Mouse (Mus musculus) MEL (cell line): ENCODE measurements around the gene Pik3c2b. TPM values are rescaled to one million over a fixed set of nuclear protein-coding genes. Genes with fewer than 3 reads are reported as not detected.
A peak's percentile ranks its signal among the peaks of the same experiment; 100 is the strongest.

ENCODE experiments used
- DNase-seq: peaks from one replicate; pipeline ENCODE4 v3.0.0; 2011; ENCODE audit warnings: low read depth, low spot score
- H3K27ac ChIP-seq: 2 replicates; pipeline ENCODE4 v1.5.1; 2012; ENCODE audit warnings: low read depth, mild to moderate bottlenecking, control low read depth, low read length, moderate library complexity; ENCODE audit not compliant: control insufficient read depth
- H3K27me3 ChIP-seq, 2 experiments: fragments of 150-350 bp in 1 of 2; sonication (generic) in 1 of 2; 2 replicates each; pipeline ENCODE4 v1.6.1; 2012; ENCODE audit warnings: low read length in 2 of 2, mild to moderate bottlenecking in 2 of 2, improper control_type of control experiment in 1 of 2, moderate library complexity in 1 of 2; ENCODE audit not compliant: insufficient read depth in 2 of 2, control insufficient read depth in 1 of 2
- H3K36me3 ChIP-seq, 2 experiments: 2 replicates each; pipeline ENCODE4 v1.6.1; 2012 to 2014; ENCODE audit warnings: low read length in 2 of 2, improper control_type of control experiment in 1 of 2, inconsistent platforms in 1 of 2, mild to moderate bottlenecking in 1 of 2; ENCODE audit not compliant: insufficient read depth in 2 of 2, control insufficient read depth in 1 of 2
- H3K4me1 ChIP-seq, 2 experiments: fragments of 150-350 bp in 1 of 2; sonication (generic) in 1 of 2; 2 replicates each; pipeline ENCODE4 v1.6.1; 2012; ENCODE audit warnings: low read length in 2 of 2, improper control_type of control experiment in 1 of 2, mild to moderate bottlenecking in 1 of 2; ENCODE audit not compliant: insufficient read depth in 2 of 2, control insufficient read depth in 1 of 2
- H3K4me3 ChIP-seq, 2 experiments: fragments of 150-350 bp in 1 of 2; sonication (generic) in 1 of 2; 2 replicates each; pipeline ENCODE4 v1.5.1; 2012; ENCODE audit warnings: low read depth in 2 of 2, low read length in 2 of 2, mild to moderate bottlenecking in 2 of 2, moderate library complexity in 2 of 2, control low read depth in 1 of 2, improper control_type of control experiment in 1 of 2; ENCODE audit not compliant: control insufficient read depth in 1 of 2, insufficient read depth in 1 of 2
- H3K79me2 ChIP-seq: 2 replicates; pipeline ENCODE4 v1.6.1; 2012; ENCODE audit warnings: mild to moderate bottlenecking, low read length, moderate library complexity; ENCODE audit not compliant: control insufficient read depth, poor library complexity, insufficient read depth
- H3K9ac ChIP-seq: 2 replicates; pipeline ENCODE4 v1.6.1; 2012; ENCODE audit warnings: low read depth, mild to moderate bottlenecking, control low read depth, low read length, moderate library complexity; ENCODE audit not compliant: control insufficient read depth, poor library complexity, severe bottlenecking
- H3K9me3 ChIP-seq: fragments of 150-350 bp; sonication (generic); replicated peaks from 2 replicates; pipeline ENCODE4 v1.6.1; 2012; ENCODE audit warnings: mild to moderate bottlenecking, low read length, improper control_type of control experiment, moderate library complexity; ENCODE audit not compliant: insufficient read depth
- CHD1 ChIP-seq: IDR thresholded peaks from 2 replicates; pipeline ENCODE4 v1.6.1; 2012; ENCODE audit warnings: low read depth, mild to moderate bottlenecking, inconsistent platforms, low read length, improper control_type of control experiment
- CTCF ChIP-seq, 3 experiments: IDR thresholded peaks in 2 of 3; conservative IDR thresholded peaks in 1 of 3; 2 replicates each; pipeline ENCODE4 v1.5.1; 2011 to 2012; ENCODE audit warnings: low read length in 3 of 3, low read depth in 2 of 3, mild to moderate bottlenecking in 2 of 3, improper control_type of control experiment in 1 of 3, inconsistent platforms in 1 of 3, mixed read lengths in 1 of 3, moderate library complexity in 1 of 3; ENCODE audit not compliant: control insufficient read depth in 1 of 3, insufficient read depth in 1 of 3, poor library complexity in 1 of 3, severe bottlenecking in 1 of 3
- E2F4 ChIP-seq: IDR thresholded peaks from 2 replicates; pipeline ENCODE4 v1.6.1; 2011; ENCODE audit warnings: low read depth, low read length, improper control_type of control experiment, borderline replicate concordance
- EP300 ChIP-seq, 2 experiments: IDR thresholded peaks; 2 replicates each; pipeline ENCODE4 v1.6.1; 2011; ENCODE audit warnings: improper control_type of control experiment in 2 of 2, low read length in 2 of 2, low read depth in 1 of 2, mild to moderate bottlenecking in 1 of 2
- ETS1 ChIP-seq: IDR thresholded peaks from 2 replicates; pipeline ENCODE4 v1.6.1; 2012; ENCODE audit warnings: low read depth, mild to moderate bottlenecking, inconsistent platforms, low read length, improper control_type of control experiment, moderate library complexity
- GATA1 ChIP-seq: IDR thresholded peaks from 2 replicates; pipeline ENCODE4 v1.6.1; 2011; ENCODE audit warnings: low read depth, low read length, improper control_type of control experiment
- MEF2A ChIP-seq: IDR thresholded peaks from 2 replicates; pipeline ENCODE4 v1.6.1; 2014; ENCODE audit warnings: low read depth, mild to moderate bottlenecking, inconsistent platforms, low read length, improper control_type of control experiment; ENCODE audit not compliant: poor library complexity, insufficient replicate concordance, severe bottlenecking; ENCODE audit errors: extremely low read depth
- MYB ChIP-seq: IDR thresholded peaks from 2 replicates; pipeline ENCODE4 v1.6.1; 2011; ENCODE audit warnings: mild to moderate bottlenecking, low read depth, low read length, improper control_type of control experiment
- MYC ChIP-seq: IDR thresholded peaks from 2 replicates; pipeline ENCODE4 v1.6.1; 2011; ENCODE audit warnings: low read depth, mild to moderate bottlenecking, low read length, improper control_type of control experiment, moderate library complexity
- NRF1 ChIP-seq: IDR thresholded peaks from 2 replicates; pipeline ENCODE4 v1.6.1; 2014; ENCODE audit warnings: low read depth, mild to moderate bottlenecking, inconsistent platforms, low read length, improper control_type of control experiment, moderate library complexity; ENCODE audit not compliant: poor library complexity, insufficient read depth, severe bottlenecking
- POLR2AphosphoS2 ChIP-seq: IDR thresholded peaks from 2 replicates; pipeline ENCODE4 v1.6.1; 2011; ENCODE audit warnings: low read length, improper control_type of control experiment
- RAD21 ChIP-seq: IDR thresholded peaks from 2 replicates; pipeline ENCODE4 v1.6.1; 2011; ENCODE audit warnings: mild to moderate bottlenecking, low read depth, low read length, improper control_type of control experiment
- RCOR1 ChIP-seq: IDR thresholded peaks from 2 replicates; pipeline ENCODE4 v1.6.1; 2012; ENCODE audit warnings: low read depth, mild to moderate bottlenecking, inconsistent platforms, low read length, improper control_type of control experiment
- TAL1 ChIP-seq: IDR thresholded peaks from 2 replicates; pipeline ENCODE4 v1.6.1; 2012; ENCODE audit warnings: mild to moderate bottlenecking, inconsistent platforms, low read length, moderate library complexity, mixed read lengths
- USF1 ChIP-seq: IDR thresholded peaks from 2 replicates; pipeline ENCODE4 v1.6.1; 2014; ENCODE audit warnings: low read depth, mild to moderate bottlenecking, inconsistent platforms, low read length, improper control_type of control experiment, moderate library complexity
- ZKSCAN1 ChIP-seq: IDR thresholded peaks from 2 replicates; pipeline ENCODE4 v1.6.1; 2012; ENCODE audit warnings: low read depth, mild to moderate bottlenecking, inconsistent platforms, low read length, improper control_type of control experiment, moderate library complexity
- ZMIZ1 ChIP-seq: IDR thresholded peaks from 2 replicates; pipeline ENCODE4 v1.6.1; 2012; ENCODE audit warnings: low read depth, mild to moderate bottlenecking, inconsistent platforms, low read length, improper control_type of control experiment, moderate library complexity
- polyA plus RNA-seq, 2 experiments: library from polyadenylated mRNA; stranded (reverse) in 1 of 2; unstranded in 1 of 2; fragments of >175 nt in 1 of 2; fragments of >200 nt in 1 of 2; gene quantifications; 2 replicates each; pipeline versions ENCODE4 v1.2.1 to v1.2.4; 2012; ENCODE audit warnings: low replicate concordance in 2 of 2, low read depth in 1 of 2; ENCODE audit not compliant: insufficient read length in 2 of 2, insufficient read depth in 1 of 2, missing spikeins in 1 of 2
- total RNA-seq: library from RNA; depleted of rRNA; stranded (reverse); fragments of 300-350 nt; gene quantifications from 2 replicates; pipeline ENCODE4 v1.2.3, GENCODE M21; 2012

Pik3c2b gene
- total and polyA plus RNA-seq, 3 experiments: 2.9 to 3.2 TPM; not detected in 1

- DNase-seq: peak; percentile 33
- Histone ChIP-seq H3K36me3 (peaks cover 0 to 5% of the 10 kb centered on the region in 2 experiments; a peak in 2 of 4 replicates), H3K79me2 (no peaks in the 10 kb centered on the region), H3K9ac (no peak overlapping the region), H3K27ac (no peak overlapping the region), H3K4me3 (no peak overlapping the region), H3K27me3 (no peaks in the 10 kb centered on the region), H3K4me1 (peaks cover 0 to 13% of the 10 kb centered on the region in 2 experiments; a peak in 2 of 4 replicates), H3K9me3 (no peaks in the 10 kb centered on the region)
- no peak for TF ChIP-seq ETS1
- 0 out of 2 replicates have a peak, but pooled peaks have one; percentile 15 for TF ChIP-seq GATA1
- peak; percentile 69 for TF ChIP-seq TAL1
- peak in 1 of 2 experiments; percentile 16; a peak in 1 of 4 replicates for TF ChIP-seq EP300 (IDR thresholded peaks at IDR 0.05; ENCODE audit: low read depth in 1 of 2, low read length in 2 of 2)
Observed at GRCm38 (mm10) chr1:133073327-133073856, 27.9 kb downstream of the Pik3c2b start.

- peaks cover 0 to 5% of the 10 kb centered on the region in 2 experiments; a peak in 2 of 4 replicates for H3K36me3 ChIP-seq
- H3K4me1 ChIP-seq: peaks cover 0 to 13% of the 10 kb centered on the region in 2 experiments; a peak in 2 of 4 replicates
- H3K9ac ChIP-seq: no peak overlapping the region
- H3K4me3 ChIP-seq: no peak overlapping the region
- no peaks in the 10 kb centered on the region for H3K9me3 ChIP-seq
- H3K79me2 ChIP-seq: no peaks in the 10 kb centered on the region
- DNase-seq: no peak
- TF ChIP-seq MYC (no peak), POLR2AphosphoS2 (no peak), MEF2A (no peak), ZMIZ1 (no peak), ZKSCAN1 (no peak), MYB (no peak), CTCF (IDR thresholded peaks at IDR 0.05 in 2 of 3, conservative IDR thresholded peaks at IDR 0.05 in 1 of 3; ENCODE audit: control insufficient read depth in 1 of 3, insufficient read depth in 1 of 3, low read depth in 2 of 3, low read length in 3 of 3, poor library complexity in 1 of 3, severe bottlenecking in 1 of 3) (no peak), CHD1 (no peak), USF1 (no peak), NRF1 (no peak), RCOR1 (no peak), E2F4 (no peak), RAD21 (no peak)
- no peak overlapping the region for H3K27ac ChIP-seq
- no peaks in the 10 kb centered on the region for H3K27me3 ChIP-seq
Observed at GRCm38 (mm10) chr1:133074541-133074940, 29.1 kb downstream of the Pik3c2b start.
